Mouse (Mus musculus) olfactory bulb, adult 2 months (tissue): ENCODE data around the gene Atp6v0b. TPM values are rescaled to one million over a fixed set of nuclear protein-coding genes. Genes with fewer than 3 reads are reported as not detected.

Experiments used
- H3K27ac ChIP-seq: fragments of 200-500 bp; 2 replicates; pipeline ENCODE4 v1.5.1; 2012; ENCODE audit warnings: low read depth, low read length; ENCODE audit not compliant: insufficient read depth
- H3K4me1 ChIP-seq: fragments of 200-500 bp; 2 replicates; pipeline ENCODE4 v1.6.1; 2012; ENCODE audit warnings: low read length; ENCODE audit not compliant: control insufficient read depth, insufficient read depth
- H3K4me3 ChIP-seq: fragments of 200-500 bp; 2 replicates; pipeline ENCODE4 v1.5.1; 2012; ENCODE audit warnings: mild to moderate bottlenecking, low read depth, low read length, moderate library complexity; ENCODE audit not compliant: insufficient read depth
- CTCF ChIP-seq: fragments of 200-500 bp; IDR thresholded peaks from 2 replicates; pipeline ENCODE4 v1.5.1; 2012; ENCODE audit warnings: low read depth, mild to moderate bottlenecking, low read length, moderate library complexity; ENCODE audit not compliant: insufficient read depth
- POLR2A ChIP-seq: fragments of 200-500 bp; IDR thresholded peaks from 2 replicates; pipeline ENCODE4 v1.6.1; 2012; ENCODE audit warnings: mild to moderate bottlenecking, low read depth, low read length, moderate library complexity; ENCODE audit not compliant: insufficient read depth
- WGBS: fragments of 180-500 bp; shearing (Covaris S2); methylation state at CpG from one replicate; pipeline ENCODE4 v1.1.7; 2018; 5-methylcytosine and 5-hydroxymethylcytosine counted together
- polyA plus RNA-seq: library from polyadenylated mRNA; stranded (reverse); fragments of >200 nt; gene quantifications from 2 replicates; pipeline ENCODE4 v1.2.4, GENCODE M21; 2012; ENCODE audit warnings: low replicate concordance; ENCODE audit not compliant: missing spikeins, insufficient read depth, insufficient read length

Atp6v0b gene
- not detected in 2 replicates for polyA plus RNA-seq

GRCm38 (mm10) chr4:117887133-117887532 lies at the start of gene Atp6v0b:
Gene Atp6v0b, minus strand, starts transcription at chr4:117887333.
- H3K27ac ChIP-seq, result 0 out of 2 replicates have a peak within 1 kb of the TSS, but pooled peaks have one; percentile 42
- TF ChIP-seq POLR2A (peak; percentile 89), CTCF (no peak)
- peak within 1 kb of the TSS; percentile 88 for H3K4me3 ChIP-seq
- 0% methylated on average over 37 of the region's 37 CpGs for WGBS
- H3K4me1 ChIP-seq, result peaks cover 36% of the 10 kb centered on the region

DNA sequence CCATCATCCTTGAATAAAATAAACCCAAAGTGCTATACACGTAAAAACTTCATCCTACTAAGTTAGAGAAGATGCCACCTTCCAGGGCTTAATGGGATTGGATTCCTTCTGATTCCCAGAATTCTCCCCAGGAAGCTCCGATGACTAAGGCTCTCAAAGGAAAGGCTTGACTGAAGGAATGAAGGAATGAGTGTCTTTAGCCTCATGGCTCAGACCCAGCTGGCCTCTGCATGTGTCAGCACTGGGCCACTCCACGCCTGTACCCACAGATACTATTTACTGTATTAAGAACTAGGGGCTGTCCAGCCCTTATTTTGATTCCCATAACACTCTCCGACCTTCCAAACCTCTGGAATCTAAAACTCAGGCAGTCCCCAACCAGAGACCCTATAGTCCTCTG lies 46.9 kb upstream of the Atp6v0b start:
- no peak overlapping the region for H3K4me3 ChIP-seq
- H3K4me1 ChIP-seq, result peaks cover 8% of the 10 kb centered on the region
- no peak for TF ChIP-seq POLR2A
- no peak for TF ChIP-seq CTCF
- 93% methylated on average over 4 of the region's 4 CpGs for WGBS
- no peak overlapping the region for H3K27ac ChIP-seq

DNA sequence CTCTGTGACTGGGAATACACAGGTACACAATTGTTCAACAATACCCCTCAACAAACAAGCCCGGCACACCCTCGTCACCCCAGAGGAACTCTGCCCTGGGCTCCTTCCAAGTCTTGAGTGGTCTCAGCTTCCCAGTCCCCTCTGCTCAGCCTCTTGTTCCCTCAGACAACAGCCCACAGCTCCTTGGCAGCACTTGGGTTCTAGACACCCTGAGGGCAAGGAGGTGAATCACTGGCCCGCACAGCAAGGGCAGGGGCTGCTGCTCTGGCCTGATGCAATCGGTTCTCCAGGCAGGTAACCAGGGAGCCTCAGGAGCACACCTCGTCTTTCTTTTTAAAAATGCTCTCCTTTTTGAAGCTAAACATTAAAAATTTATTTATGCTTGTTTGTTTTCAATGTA lies 46.1 kb upstream of the Atp6v0b start:
- no peak overlapping the region for H3K27ac ChIP-seq
- H3K4me1 ChIP-seq, result peaks cover 14% of the 10 kb centered on the region
- TF ChIP-seq POLR2A (no peak), CTCF (no peak)
- WGBS, result 87% methylated on average over 5 of the region's 5 CpGs
- H3K4me3 ChIP-seq, result no peak overlapping the region

GRCm38 (mm10) chr4:117929391-117929881 lies 42.3 kb upstream of the Atp6v0b start, which contains the start of gene Artn:
Gene Artn, minus strand, starts transcription at chr4:117929763.
- Histone ChIP-seq H3K4me3 (peak within 1 kb of the TSS; percentile 28), H3K27ac (0 out of 2 replicates have a peak within 1 kb of the TSS, but pooled peaks have one; percentile 16), H3K4me1 (peaks cover 32% of the 10 kb centered on the region)
- TF ChIP-seq CTCF, result no peak
- TF ChIP-seq POLR2A, result no peak
- 11% methylated on average over 33 of the region's 33 CpGs for WGBS

DNA sequence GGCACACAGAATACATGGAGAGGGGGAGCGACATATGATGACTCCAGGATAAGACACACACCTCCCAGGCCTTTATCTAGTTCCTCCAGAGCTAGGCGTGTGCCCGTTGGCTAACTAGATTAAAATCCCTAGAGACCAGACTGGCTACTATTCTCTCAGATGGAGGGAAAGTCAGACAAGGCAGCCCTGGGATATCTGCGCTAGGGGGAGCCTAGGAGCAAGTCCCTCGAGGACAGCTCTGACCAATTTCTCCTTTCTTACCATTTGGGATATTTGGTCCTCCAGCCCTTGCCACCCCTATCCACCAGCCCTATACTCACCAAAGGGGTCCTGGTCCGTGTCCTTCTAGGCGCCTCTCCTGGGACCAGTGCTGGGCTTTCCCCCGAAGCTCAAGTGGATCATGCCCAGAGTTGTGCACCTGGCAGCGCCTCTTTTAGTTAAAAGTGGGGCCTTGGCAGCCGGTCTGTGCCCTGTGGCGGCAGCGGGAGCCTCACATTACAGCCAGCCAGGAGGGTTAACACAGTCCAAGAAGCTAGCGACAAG lies 41.6 kb upstream of the Atp6v0b start:
- 12% methylated on average over 13 of the region's 13 CpGs for WGBS
- H3K4me1 ChIP-seq, result peaks cover 32% of the 10 kb centered on the region
- TF ChIP-seq CTCF (0 out of 2 replicates have a peak, but pooled peaks have one; percentile 7), POLR2A (no peak)
- H3K27ac ChIP-seq, result 0 out of 2 replicates have a peak overlapping the region, but pooled peaks have one; percentile 16
- peak overlapping the region; percentile 28 for H3K4me3 ChIP-seq

- H3K4me3 ChIP-seq, result no peak overlapping the region
- peak; percentile 98 for TF ChIP-seq CTCF
- no peak for TF ChIP-seq POLR2A
- 0 out of 2 replicates have a peak overlapping the region, but pooled peaks have one; percentile 81 for H3K27ac ChIP-seq
- 24% methylated on average over 6 of the region's 6 CpGs for WGBS
- H3K4me1 ChIP-seq, result peaks cover 32% of the 10 kb centered on the region
Observed at GRCm38 (mm10) chr4:117928234-117928633, 41.1 kb upstream of the Atp6v0b start.

DNA sequence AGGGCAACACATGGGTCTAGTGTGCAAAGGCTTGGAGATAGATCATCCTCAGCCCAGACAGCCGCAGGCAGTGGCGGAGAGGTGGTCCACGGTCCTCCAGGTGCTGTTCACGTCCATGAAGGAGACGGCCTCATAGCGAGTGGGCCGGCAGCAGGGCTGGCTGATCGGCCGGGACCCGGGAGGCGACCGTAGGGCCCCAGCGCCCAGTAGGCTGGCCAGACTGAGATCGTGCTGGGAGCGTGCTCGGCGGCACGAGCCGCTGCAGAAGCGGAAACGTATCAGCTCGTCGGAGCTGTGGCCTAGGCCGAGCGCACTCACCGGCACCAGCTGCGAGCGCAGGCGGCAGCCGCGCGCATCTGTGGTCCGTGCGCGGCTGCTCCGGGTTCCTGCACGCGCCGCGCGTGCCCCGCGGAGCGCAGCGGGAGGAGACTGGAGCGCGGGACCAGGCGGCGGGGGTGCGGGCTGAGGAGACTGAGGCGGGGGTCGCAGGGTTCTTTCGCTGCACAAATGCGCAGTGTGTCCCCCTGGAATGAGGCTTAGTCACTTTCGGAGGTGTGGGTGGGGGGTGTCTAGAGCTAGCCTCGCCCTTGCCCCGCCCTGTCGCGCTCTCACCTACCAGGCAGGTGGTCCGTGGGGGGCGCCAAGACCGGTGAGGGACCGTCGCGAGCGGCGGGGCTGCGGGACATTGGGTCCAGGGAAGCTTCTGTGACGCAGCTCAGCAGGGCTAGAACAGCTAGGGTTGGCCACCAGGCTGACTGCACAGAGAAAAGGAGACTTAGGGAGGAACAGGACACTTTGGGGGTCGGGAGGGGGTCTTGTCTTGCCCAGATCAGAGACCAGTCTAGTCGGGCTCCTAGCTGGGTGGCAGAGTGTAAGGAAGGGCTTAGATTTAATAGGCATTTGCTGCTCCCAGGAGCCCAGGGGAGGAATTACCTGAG lies 39.7 kb upstream of the Atp6v0b start:
- Histone ChIP-seq H3K27ac (peak overlapping the region; percentile 81), H3K4me3 (peak overlapping the region; percentile 57), H3K4me1 (peaks cover 32% of the 10 kb centered on the region)
- no peak for TF ChIP-seq CTCF
- TF ChIP-seq POLR2A, result peak; percentile 91
- 2% methylated on average over 71 of the region's 71 CpGs for WGBS

GRCm38 (mm10) chr4:117924916-117925315 lies 37.8 kb upstream of the Atp6v0b start:
- no peak for TF ChIP-seq POLR2A
- TF ChIP-seq CTCF, result no peak
- Histone ChIP-seq H3K4me1 (peaks cover 32% of the 10 kb centered on the region), H3K27ac (no peak overlapping the region), H3K4me3 (no peak overlapping the region)
- WGBS, result 68% methylated on average over 5 of the region's 6 CpGs
